Mouse (Mus musculus) left cerebral cortex, postnatal 25 days (tissue): ENCODE measurements at regions not wholly inside any gene's neighbourhood (a gene's known extent, or its start where the extent isn't known, plus 50 kb on each side); places are given as distances from the start of the nearest gene placed in this dataset.

Source experiments
- DNase-seq, 2 experiments: peaks; one replicate each; pipeline ENCODE4 v3.0.0; 2022; ENCODE audit warnings: low spot score in 2 of 2, mixed read lengths in 1 of 2
- intact Hi-C: fragments of 180-260 bp; cut with DNase I; formaldehyde crosslinking; loops from one replicate; pipeline ENCODE4 v1.15.1; 2025

GRCm38 (mm10) chr3:63036691-63037090 lies 204.6 kb upstream of the Mme start:
- intact Hi-C loops = no loop called here
- no peak for DNase-seq

DNA sequence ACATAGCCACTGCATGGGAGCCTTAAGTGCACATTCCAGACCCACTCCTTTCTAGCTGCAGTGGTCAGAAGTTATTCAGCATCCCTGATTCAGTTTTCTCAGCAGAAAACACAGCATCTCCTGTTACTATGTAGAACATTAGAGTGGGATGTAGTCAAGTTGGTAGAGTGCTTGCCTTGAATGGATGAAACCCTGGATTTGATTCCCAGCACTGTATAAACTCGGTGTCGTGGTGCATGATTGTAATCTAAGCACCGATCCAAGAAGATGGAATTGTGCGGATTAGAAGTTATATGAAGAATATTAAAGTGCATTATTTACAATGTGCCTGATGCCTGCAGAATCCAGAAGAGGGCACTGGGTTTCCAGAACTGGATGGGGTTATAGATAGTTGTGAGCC lies 170.6 kb upstream of the Mme start:
- no peak for DNase-seq
- intact Hi-C loops = no loop called here

DNA sequence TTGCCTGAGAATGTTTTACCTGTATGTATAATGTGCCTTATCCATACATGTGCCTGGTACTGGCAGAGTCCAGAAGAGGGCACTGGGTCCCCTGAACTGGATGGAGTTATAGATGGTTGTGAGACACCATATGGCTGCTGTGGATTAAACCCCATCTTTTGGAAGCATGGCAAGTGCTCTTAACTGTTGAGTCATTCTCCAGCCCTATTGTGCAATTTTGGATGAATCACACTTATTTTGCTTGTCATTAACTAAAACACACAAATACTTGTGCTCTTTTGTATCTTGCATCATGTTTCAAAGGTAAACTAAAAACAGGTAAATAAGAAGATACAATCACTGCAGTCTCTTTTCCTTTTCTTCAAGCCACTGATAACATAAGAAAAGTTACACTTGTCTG lies 168.3 kb upstream of the Mme start:
- intact Hi-C loops = no loop called here
- DNase-seq = no peak

- intact Hi-C loops = no loop called here
- DNase-seq = no peak
Observed at GRCm38 (mm10) chr3:63078181-63078580, 163.2 kb upstream of the Mme start.

DNA sequence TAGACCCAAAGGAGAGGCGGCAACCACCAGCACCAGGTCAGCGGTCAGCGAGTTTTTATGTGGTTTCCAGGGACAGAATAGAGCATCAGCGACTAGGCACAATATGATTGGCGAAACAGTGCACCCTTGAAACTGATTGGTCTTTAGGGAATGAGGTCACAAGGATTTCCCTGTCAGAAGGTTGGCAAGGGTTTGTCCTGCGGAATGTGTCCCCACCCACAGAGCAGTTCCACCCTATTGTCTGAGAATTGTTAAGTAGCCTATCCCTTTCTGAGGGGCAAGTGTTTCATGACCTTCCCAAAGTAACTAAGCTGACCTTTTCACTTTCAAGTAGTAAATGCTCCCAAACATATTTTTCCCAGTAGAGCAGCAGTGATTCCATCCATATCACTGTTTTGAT lies 159.2 kb upstream of the Mme start:
- no peak for DNase-seq
- intact Hi-C loops = no loop called here

DNA sequence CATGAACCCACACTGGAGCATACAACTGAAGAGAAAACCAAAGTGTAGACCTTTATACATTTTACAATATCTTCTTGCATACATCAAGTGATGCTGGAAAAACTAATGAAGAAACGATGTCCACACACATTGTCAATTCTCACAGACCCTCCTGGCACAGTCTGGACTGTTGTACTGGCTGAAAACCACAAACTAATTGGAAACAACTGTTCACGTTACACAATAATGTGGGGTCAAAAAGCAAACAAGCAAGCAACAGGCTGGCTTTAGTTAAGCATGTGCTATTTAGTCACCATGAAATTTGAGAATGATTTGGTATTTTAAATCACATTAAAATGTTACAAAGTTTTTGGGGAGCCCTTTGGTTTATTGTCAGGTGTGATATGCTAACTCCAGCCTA lies 155.9 kb upstream of the Mme start:
- no peak for DNase-seq
- intact Hi-C loops = no loop called here

DNA sequence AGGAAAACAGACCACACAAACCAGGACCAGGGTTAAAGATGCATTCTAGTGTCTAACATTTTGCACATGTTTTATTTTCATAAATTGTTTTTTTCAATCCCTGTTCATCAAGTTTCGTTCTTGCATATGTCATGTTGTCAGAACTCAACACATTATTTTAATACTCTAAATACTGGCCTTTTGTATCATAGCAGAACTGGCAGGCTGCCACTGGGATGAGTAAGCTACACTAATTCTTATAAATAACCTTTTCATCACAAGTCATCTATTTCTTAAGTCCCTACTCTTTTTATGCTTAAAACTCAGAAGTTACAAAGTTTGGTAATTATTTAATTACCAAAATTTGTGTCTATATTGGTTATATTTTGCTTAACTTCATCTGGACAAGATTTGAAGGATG lies 148.4 kb upstream of the Mme start:
- DNase-seq = no peak

GRCm38 (mm10) chr3:63115216-63115615 lies 126.1 kb upstream of the Mme start:
- DNase-seq = no peak
- intact Hi-C loops = no loop called here

More for the DNA sequence above, 148.4 kb upstream of the Mme start:
- intact Hi-C loops = no loop called here

GRCm38 (mm10) chr3:63131883-63132282 lies 109.5 kb upstream of the Mme start:
- intact Hi-C loops = no loop called here
- no peak for DNase-seq

- peak in 1 of 2 experiments; percentile 3 for DNase-seq
- intact Hi-C loops = no loop called here
Observed at GRCm38 (mm10) chr3:63137391-63138147, 103.8 kb upstream of the Mme start.

DNA sequence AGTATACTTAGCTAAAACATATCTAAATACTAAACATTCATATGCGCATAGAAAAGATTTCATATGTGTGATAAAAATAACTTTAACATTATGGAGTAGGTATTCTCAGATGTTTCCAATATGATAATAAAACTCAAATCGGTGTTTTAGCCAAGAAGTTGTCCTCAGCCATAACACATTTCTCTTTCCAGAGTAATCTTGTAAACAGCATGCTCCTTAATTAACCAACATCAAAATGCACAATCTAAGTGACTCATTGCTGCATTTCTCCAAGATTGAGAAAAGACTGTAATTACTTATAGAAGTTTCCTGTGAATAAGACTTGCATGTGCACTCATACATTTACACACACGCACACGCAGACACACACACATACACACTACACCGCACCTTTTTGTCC lies 95.1 kb upstream of the Mme start:
- no peak for DNase-seq
- intact Hi-C loops = no loop called here

DNA sequence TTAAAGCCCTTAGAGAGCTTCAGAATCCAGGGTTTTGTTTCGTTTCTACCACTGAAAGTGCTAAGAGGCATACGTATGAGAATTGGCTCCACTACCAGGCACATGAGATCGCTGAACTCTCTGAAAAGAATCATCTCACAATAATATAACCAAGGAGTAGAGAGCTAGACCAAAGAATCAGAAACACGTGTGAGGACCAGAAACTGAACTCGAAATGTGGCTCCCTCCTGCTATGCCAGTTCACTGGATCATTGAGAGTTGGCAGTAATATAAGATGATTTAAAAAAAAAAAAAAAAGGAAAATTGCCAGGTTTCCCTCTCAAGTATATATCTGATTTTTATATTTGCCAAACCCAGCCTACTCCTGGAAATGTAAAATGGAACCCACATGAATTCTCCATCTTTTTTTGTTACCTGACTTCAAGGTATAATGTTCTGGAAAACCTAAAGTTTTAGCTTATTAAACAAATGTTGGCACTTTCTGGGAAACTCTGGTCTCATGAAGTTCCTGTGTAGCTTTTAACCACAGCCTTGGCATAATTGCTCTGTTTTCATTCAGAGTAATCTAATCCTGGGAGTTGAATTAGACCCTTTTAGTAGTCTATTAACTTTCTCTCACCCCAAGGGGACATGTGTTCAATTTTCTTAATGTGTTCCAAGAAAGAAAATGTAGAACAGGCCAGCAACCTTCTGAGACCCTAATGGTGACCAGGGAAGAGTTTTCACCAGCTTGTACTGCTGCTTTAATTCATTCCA lies 58.7 kb upstream of the Mme start:
- DNase-seq = no peak
- intact Hi-C loops = no loop called here

- intact Hi-C loops = no loop called here
- peak in 1 of 2 experiments; percentile 14 for DNase-seq
Observed at GRCm38 (mm10) chr3:63187836-63188440, 53.4 kb upstream of the Mme start.
